Mouse (Mus musculus) kidney, postnatal 0 days (tissue): ENCODE measurements around the gene Trim46. TPM values are rescaled to one million over a fixed set of nuclear protein-coding genes. Genes with fewer than 3 reads are reported as not detected.
A peak's percentile ranks its signal among the peaks of the same experiment; 100 is the strongest.

ENCODE experiments used
- ATAC-seq: fragments of 200-750 bp; cut with Nextera tagmentation; replicated peaks from 2 replicates; pipeline ENCODE4 v1.8.0; 2017; ENCODE audit warnings: low read depth, moderate number of reproducible peaks, moderate TSS enrichment, moderate library complexity; ENCODE audit not compliant: low FRiP score
- DNase-seq: peaks from one replicate; pipeline ENCODE4 v3.0.0-alpha.2; 2016; ENCODE audit warnings: low spot score
- H3K27ac ChIP-seq: fragments of 300-500 bp; sonication (generic); 2 replicates; pipeline ENCODE4 v1.5.1; 2014; ENCODE audit warnings: mild to moderate bottlenecking
- H3K27me3 ChIP-seq: fragments of 300-500 bp; sonication (generic); 2 replicates; pipeline ENCODE4 v1.6.1; 2014; ENCODE audit warnings: low read length, mixed read lengths; ENCODE audit not compliant: insufficient read depth
- H3K36me3 ChIP-seq: fragments of 300-500 bp; sonication (generic); 2 replicates; pipeline ENCODE4 v1.6.1; 2014; ENCODE audit warnings: low read length, mixed read lengths; ENCODE audit not compliant: insufficient read depth
- H3K4me1 ChIP-seq: fragments of 300-500 bp; sonication (generic); replicated peaks from 2 replicates; pipeline ENCODE4 v1.6.1; 2014; ENCODE audit warnings: antibody characterized with exemption, low read length, mixed read lengths; ENCODE audit not compliant: insufficient read depth
- H3K4me2 ChIP-seq: fragments of 300-500 bp; sonication (generic); 2 replicates; pipeline ENCODE4 v1.6.1; 2014; ENCODE audit warnings: mild to moderate bottlenecking, low read length, moderate library complexity, mixed read lengths
- H3K4me3 ChIP-seq: fragments of 300-500 bp; sonication (generic); replicated peaks from 2 replicates; pipeline ENCODE4 v1.5.1; 2014; ENCODE audit warnings: low read depth, low read length
- H3K9ac ChIP-seq: fragments of 300-500 bp; sonication (generic); 2 replicates; pipeline ENCODE4 v1.6.1; 2014; ENCODE audit warnings: low read depth, low read length
- H3K9me3 ChIP-seq: fragments of 300-500 bp; sonication (generic); replicated peaks from 2 replicates; pipeline ENCODE4 v1.6.1; 2016; ENCODE audit warnings: low read length, inconsistent platforms, mixed read lengths
- CTCF ChIP-seq: IDR thresholded peaks from 2 replicates; pipeline ENCODE4 v1.5.1; 2016; ENCODE audit warnings: antibody characterized with exemption, low read depth, mild to moderate bottlenecking, moderate library complexity
- WGBS: fragments of 180-500 bp; shearing (Covaris S2); extraction: QIAGEN DNeasy Blood & Tissue Kit; methylation state at CpG from one replicate; pipeline ENCODE4 v1.1.7; 2014; 5-methylcytosine and 5-hydroxymethylcytosine counted together
- microRNA counts: library from miRNA; unstranded; fragments of <30 nt; microRNA quantifications from one replicate; lab custom pipeline; 2015
- microRNA-seq: library from miRNA; unstranded; fragments of <30 nt; microRNA quantifications from one replicate; pipeline ENCODE4, GENCODE M21; 2016
- polyA plus RNA-seq: library from polyadenylated mRNA; unstranded; fragments of >200 nt; fragmentation: Nextera tagmentation; extraction: Ambion mirVana; gene quantifications from 2 replicates; pipeline ENCODE4 v1.2.1, GENCODE M21; 2015

The Trim46 gene
- polyA plus RNA-seq, 1 experiment from 2014 or later, result 3.7 TPM

DNA sequence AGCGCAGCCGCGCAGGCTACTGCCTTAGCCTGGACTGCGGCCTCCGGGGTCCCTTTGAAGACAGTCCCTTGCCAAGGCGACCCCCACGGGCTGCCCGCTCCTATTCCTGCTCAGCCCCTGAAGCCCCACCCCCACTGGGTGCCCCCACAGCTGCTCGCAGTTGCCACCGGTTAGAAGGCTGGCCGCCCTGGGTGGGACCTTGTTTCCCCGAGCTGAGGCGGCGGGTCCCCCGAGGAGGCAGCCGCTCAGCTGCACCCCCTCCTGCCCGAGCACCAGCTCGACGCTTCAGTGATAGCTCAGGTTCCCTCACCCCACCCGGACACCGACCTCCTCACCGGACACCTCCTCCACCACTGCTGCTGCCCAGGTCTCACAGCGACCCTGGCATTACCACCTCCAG lies 58.9 kb downstream of the Trim46 start:
- Histone ChIP-seq H3K4me1 (peaks cover 20% of the 10 kb centered on the region; the same call in 1 of the 2 replicates), H3K36me3 (no peaks in the 10 kb centered on the region), H3K9me3 (no peaks in the 10 kb centered on the region), H3K27ac (no peak overlapping the region), H3K9ac (no peak overlapping the region), H3K27me3 (no peaks in the 10 kb centered on the region), H3K4me2 (peak overlapping the region; percentile 28; the same call in 1 of the 2 replicates), H3K4me3 (no peak overlapping the region)
- ATAC-seq (no peak), DNase-seq (no peak)
- 43% methylated on average over 20 of the region's 23 CpGs for WGBS
- TF ChIP-seq CTCF, result no peak

MicroRNAs within 50 kb of the gene (microRNA counts, 519-probe panel; counts per million panel counts)
- 330 counts per million, percentile 68 among the panel's probes with 10 or more counts for microRNA mmu-miR-92b (lab: Ali Mortazavi, UCI)

Small RNAs within 50 kb of the gene (microRNA-seq; reads per million reads assigned to microRNA genes)
- gene Mir92b, result 103 reads per million, percentile 51 among the genes with 10 or more reads in this experiment

Other genes with a start within 250 kb of the Trim46 start
- gene Rusc1, start 153.0 kb downstream of the Trim46 start, polyA plus RNA-seq, result 19.8 TPM in 2 replicates
- not detected in 2 replicates for gene Gm43738, start 145.2 kb downstream of the Trim46 start, polyA plus RNA-seq
- 138 and 150 TPM in 2 replicates for gene Fdps, start 144.3 kb downstream of the Trim46 start, polyA plus RNA-seq
- gene Pklr, start 110.2 kb downstream of the Trim46 start, polyA plus RNA-seq, result 3.7 and 6.8 TPM in 2 replicates
- 0.71 and 0.91 TPM in 2 replicates for gene Hcn3, start 86.1 kb downstream of the Trim46 start, polyA plus RNA-seq
- 16.9 and 18.8 TPM in 2 replicates for gene Clk2, start 81.5 kb downstream of the Trim46 start, polyA plus RNA-seq
- 107 and 115 TPM in 2 replicates for gene Scamp3, start 68.8 kb downstream of the Trim46 start, polyA plus RNA-seq
- 23.5 and 24.1 TPM in 2 replicates for gene Fam189b, start 63.2 kb downstream of the Trim46 start, polyA plus RNA-seq
- 53.6 and 56.0 TPM in 2 replicates for gene Gba, start 43.4 kb downstream of the Trim46 start, polyA plus RNA-seq
- 10.4 and 12.1 TPM in 2 replicates for gene Thbs3, start 31.1 kb downstream of the Trim46 start, polyA plus RNA-seq
- gene Mtx1, start 19.2 kb downstream of the Trim46 start, polyA plus RNA-seq, result 200 and 218 TPM in 2 replicates
- 42.8 and 49.5 TPM in 2 replicates for gene Muc1, start 17.3 kb downstream of the Trim46 start, polyA plus RNA-seq
- gene Krtcap2, start 343 bp downstream of the Trim46 start, polyA plus RNA-seq, result 328 and 371 TPM in 2 replicates
- gene Dpm3, start 13.0 kb upstream of the Trim46 start, polyA plus RNA-seq, result 148 and 182 TPM in 2 replicates
- 75.8 and 82.2 TPM in 2 replicates for gene Slc50a1, start 24.3 kb upstream of the Trim46 start, polyA plus RNA-seq
- gene Efna1, start 34.8 kb upstream of the Trim46 start, polyA plus RNA-seq, result 79.5 and 83.5 TPM in 2 replicates
- gene Efna3, start 76.7 kb upstream of the Trim46 start, polyA plus RNA-seq, result 4.2 and 6.1 TPM in 2 replicates
- 24.4 and 25.4 TPM in 2 replicates for gene Efna4, start 91.7 kb upstream of the Trim46 start, polyA plus RNA-seq
- 85.4 and 90.7 TPM in 2 replicates for gene Adam15, start 103.7 kb upstream of the Trim46 start, polyA plus RNA-seq
- 0.57 and 0.62 TPM in 2 replicates for gene Dcst2, start 115.7 kb upstream of the Trim46 start, polyA plus RNA-seq
- gene Dcst1, start 118.9 kb upstream of the Trim46 start, polyA plus RNA-seq, result 6.2 TPM in 2 replicates
- 4.3 TPM in 2 replicates for gene Zbtb7b, start 148.5 kb upstream of the Trim46 start, polyA plus RNA-seq
- 0.16 TPM in 1 of 2 replicates, not detected in the other for gene Lenep, start 156.5 kb upstream of the Trim46 start, polyA plus RNA-seq
- gene Flad1, start 165.6 kb upstream of the Trim46 start, polyA plus RNA-seq, result 28.8 and 29.8 TPM in 2 replicates
- gene Cks1b, start 172.1 kb upstream of the Trim46 start, polyA plus RNA-seq, result 315 and 326 TPM in 2 replicates
- gene Shc1, start 172.1 kb upstream of the Trim46 start, polyA plus RNA-seq, result 72.0 and 73.2 TPM in 2 replicates
- gene Pygo2, start 183.9 kb upstream of the Trim46 start, polyA plus RNA-seq, result 29.2 and 30.3 TPM in 2 replicates
- gene Pbxip1, start 190.4 kb upstream of the Trim46 start, polyA plus RNA-seq, result 65.2 and 67.1 TPM in 2 replicates
- 52.7 and 54.5 TPM in 2 replicates for gene Pmvk, start 208.2 kb upstream of the Trim46 start, polyA plus RNA-seq